Mouse (Mus musculus) left cerebral cortex, adult 18-20 months (tissue): ENCODE data around the gene Gsta4. TPM values are rescaled to one million over a fixed set of nuclear protein-coding genes. Genes with fewer than 3 reads are reported as not detected.

Experiments used
- DNase-seq, 2 experiments: peaks; one replicate each; pipeline ENCODE4 v3.0.0; 2021 to 2022; ENCODE audit warnings: low spot score in 2 of 2, mixed read lengths in 1 of 2
- total RNA-seq, 2 experiments: library from RNA; stranded (reverse); gene quantifications; 2 replicates each; pipeline ENCODE4 v1.2.3; 2021

The Gsta4 gene
- total RNA-seq, 2 experiments from 2014 or later, result 38.5 to 45.8 TPM

DNA sequence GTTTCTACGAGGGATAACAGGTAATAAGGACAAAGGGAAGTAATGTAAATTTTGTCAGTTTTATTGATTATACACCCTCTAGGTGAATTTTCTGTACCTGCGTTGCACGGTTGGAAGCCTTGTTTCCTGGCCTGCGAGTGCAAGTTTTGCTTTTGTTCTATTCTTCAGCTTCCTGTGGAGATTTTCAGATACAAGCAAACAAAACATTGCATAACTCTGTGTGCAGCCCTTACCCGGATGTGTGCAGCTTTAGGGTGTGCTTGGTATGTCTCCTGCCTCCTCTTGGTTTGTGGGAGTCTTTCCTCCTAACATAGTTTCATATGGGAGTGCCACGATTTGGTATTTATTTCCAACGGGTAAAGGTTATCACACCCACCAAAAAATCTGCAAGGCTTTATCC is 5.7 kb upstream of the Gsta4 start:
- no peak for DNase-seq

DNA sequence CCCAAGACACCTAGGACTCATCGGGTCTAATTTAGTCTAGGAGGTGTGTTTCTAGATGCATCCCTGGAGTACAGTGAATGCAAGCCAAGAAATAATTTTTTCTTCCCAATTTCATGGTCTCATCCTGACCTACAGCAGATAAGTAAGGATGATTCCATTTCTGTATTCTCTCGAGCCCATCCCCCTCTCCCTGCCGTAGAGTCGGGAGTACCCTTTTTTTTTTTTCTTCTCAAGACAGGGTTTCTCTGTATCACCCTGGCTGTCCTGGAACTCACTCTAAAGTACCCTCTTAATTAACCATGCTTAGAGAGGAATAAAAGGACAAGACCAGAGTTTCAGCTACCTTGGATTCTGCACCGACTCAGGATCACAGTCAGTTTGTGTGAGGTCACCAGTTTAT is 4.4 kb upstream of the Gsta4 start:
- no peak for DNase-seq

DNA sequence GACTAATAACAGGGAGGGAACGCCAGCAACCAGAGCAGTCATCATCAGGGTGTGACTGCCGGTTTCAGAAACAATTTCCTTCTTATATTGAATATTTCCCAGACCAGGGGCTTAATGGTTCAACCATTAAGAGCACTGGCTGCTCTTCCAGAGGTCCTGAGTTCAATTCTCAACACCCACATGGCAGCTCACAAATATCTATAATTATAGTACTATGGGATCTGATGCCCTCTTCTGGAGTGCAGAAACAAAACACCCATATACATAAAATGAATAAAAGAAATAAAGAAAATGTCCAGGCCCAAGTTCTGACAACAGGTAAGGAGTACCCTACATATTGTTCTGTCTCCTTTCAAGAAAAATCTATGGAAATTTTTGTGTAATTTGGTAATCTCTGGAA is 3.5 kb upstream of the Gsta4 start:
- no peak for DNase-seq

DNA sequence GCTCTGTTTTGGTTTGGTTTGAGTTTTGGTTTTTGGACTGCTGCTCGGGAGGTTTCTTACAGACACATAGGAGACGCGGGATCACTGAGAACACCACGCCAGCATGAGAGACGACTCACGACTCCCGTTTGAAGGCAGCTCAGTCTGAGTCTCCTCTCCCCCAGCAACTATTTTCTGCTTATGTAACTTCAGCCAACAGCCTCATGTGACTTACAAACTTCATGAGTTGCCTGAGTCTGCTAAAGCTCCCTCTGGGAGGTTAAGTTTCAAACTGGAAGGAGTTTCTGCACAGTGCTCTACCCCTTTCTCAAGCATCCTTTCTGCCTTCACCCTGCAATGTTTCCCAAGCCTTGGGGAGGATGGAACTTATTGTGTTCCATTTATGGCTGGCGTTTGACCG is 3.1 kb downstream of the Gsta4 start:
- DNase-seq, result no peak

DNA sequence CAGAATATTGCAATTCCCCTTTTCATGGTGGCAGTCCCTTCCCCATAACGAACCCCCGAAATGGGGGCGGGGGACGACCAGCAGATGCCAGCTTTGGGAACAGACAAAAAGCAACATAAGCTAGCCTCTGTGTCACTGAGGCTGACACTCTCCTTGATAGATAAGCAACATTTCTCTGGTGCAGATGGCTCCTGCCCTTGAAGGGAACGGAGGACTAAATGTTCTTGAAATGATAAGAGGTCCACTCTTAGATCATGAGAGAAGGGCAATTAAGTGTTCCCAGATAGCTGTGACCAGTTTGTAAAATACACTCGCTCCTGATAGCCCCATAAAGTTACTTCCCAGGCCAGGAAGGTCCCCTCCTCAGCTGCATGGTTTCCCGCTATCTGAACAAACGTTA is 6.3 kb downstream of the Gsta4 start:
- DNase-seq, result no peak

DNA sequence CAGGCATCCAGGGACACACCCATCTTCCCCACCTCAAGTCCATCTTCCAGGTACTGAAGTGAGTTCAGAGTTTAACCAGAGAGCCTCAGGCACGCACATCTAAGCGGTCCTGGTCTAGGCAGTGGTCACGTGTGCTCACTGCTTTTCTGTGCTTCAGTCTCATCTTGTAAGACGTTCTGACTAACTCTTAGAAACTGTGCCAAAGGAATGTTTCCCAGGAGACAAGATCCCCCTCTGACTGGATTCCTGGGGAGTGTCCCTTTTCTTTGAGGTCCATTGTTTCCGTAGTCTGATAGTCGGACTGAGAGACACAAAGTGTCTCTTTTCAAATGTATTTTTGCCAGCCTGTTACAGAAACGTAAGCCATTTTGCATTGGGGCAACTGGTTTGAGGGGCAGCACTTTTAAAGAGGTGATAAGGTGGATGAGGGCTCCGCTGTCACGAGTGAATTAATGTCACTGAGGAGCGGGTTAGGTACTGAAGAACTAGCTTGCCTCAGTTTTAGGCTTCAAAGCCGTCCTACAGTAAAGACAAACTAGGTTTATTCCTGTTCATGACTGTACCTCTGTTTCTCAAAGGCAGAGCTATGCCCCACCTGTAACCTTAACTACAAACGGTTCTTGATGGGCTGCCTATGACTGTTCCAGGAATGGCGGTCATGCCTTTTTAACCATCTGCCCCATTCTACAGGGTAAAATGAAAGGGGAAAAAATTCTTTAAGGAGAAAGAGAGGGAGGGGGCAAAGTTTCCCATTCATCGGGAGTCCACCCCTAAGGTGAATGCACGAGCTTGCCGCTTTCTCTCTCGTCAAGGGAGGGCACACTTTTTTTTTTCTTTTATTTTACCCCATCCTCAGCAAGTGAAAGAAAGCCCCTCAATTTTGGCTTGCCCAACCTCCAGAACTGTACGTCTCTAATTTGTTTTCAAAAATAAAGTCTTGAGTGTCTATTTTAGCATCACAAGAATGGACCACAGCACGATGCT is 8.4 kb downstream of the Gsta4 start:
- DNase-seq, result no peak

DNA sequence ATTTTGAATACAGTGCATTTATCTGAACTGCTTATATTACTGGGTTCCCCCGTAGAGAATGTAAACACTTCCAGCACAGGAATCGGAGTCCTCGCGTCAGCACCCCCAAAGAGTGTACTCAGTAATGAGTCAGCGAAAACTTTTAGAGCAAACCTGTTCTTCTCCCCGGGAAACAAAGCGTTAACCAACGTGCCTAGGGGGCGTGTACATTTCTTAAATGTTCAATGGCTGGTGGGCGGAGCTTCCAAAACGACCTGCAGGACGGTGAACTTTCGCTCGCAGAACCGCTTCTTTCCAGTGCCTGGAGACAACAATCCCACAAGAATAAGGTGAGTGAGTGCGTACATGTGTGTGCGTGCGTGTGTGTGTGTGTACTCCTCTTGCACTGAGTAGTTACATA is 9.2 kb downstream of the Gsta4 start:
- DNase-seq, result peak in 1 of 2 experiments; percentile 33

DNA sequence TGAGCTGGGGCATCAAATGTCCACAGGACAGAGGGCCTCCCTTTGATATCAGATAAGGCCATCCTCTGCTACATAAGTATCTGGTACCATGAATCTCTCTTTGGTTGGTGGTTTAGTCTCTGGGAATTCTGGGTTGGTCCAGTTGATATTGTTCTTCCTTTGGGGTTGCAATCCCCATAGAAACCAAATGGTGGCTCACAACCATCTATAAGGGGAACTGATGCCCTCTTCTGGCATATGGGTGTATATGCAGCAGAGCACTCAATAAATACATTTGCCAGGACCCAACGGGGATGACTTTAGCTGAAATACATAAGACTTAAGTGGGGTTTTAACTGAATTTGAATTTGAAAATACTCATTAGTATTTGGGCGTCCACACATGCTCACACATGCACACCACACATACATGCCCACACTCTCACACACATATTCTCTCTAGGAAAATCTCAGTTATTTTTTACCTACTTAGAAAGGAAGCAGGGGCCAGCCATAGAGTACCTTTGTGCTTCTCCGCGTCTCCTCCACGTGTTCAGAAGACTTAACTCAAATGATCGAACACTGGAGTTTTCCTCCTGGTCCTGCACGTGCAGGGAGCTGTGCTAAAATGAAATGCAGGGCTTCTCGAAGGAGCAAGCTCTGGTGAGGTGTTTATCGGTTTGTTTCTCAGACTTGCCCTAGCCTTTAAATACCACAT is 11.5 kb downstream of the Gsta4 start:
- peak in 1 of 2 experiments; percentile 27 for DNase-seq

DNA sequence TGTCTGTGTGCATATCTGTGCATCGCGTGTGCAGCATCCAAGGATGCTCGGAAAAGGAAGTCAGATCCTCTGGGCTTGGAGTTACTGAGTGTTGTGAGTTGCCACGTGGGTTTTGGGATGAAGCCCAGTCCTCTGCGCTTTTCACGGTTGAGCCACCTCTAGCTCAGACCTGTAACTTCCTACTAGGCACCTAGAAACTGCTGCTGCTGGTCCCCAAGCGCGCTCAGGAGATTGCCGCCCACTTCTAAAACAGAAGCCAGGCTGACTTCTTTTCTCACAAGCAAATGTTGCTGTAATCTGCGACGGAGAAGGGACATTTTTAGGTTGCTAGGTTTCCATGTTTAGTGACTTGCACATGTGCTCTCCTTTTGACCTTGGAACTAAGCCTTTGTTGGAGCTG is 12.5 kb downstream of the Gsta4 start:
- peak; percentile 33 to 50 for DNase-seq

DNA sequence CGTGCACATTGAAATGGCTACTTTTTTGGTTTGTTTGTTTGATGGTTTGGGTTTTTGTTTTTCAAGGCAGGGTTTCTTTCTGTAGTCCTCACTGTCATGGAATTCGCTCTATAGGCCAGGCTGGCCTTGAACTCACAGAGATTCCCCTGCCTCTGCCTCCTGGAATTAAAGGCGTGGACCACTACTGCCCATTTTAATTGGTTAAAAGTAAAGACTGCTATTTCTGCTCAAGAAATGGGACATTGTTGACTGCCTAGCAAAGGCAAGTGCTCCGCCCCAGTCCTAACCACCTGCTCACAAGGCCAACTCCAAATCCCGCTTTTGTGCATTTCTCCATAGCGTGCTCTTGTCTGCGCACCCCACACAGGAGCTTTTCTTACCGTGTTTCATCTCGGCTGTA is 15.2 kb downstream of the Gsta4 start:
- no peak for DNase-seq

DNA sequence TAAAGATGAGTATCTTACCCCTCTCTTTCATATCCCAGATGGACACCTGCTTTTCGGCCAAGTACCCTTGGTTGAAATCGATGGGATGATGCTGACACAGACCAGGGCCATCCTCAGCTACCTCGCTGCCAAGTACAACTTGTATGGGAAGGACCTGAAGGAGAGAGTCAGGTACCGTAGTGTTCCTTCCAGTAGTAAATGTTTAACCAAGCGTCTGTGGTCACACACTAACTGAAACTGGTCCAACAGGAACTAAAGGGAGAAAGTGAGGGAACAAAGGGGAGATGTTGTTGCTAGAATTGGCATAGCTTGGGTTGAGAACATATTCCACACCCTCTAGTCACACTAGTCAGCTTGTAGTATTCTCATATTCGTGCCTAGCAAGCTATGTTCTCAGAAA is 21.6 kb downstream of the Gsta4 start:
- DNase-seq, result no peak

DNA sequence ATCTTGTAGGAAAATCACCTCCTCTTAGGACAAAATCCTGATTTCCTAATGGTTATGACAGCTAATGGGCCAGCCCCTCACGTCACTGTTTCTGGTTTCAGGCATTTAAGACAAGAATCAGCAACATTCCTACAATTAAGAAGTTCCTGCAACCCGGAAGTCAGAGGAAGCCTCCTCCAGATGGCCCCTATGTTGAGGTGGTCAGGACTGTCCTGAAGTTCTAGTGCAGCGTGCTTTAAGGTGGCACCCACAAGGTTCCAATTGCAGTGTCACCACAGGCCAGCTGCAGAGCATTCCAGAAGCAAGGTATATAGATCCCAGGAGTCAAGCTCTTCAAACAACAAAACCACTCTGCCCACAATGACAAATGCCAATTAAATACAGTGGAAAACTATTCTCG is 26.4 kb downstream of the Gsta4 start:
- no peak for DNase-seq

DNA sequence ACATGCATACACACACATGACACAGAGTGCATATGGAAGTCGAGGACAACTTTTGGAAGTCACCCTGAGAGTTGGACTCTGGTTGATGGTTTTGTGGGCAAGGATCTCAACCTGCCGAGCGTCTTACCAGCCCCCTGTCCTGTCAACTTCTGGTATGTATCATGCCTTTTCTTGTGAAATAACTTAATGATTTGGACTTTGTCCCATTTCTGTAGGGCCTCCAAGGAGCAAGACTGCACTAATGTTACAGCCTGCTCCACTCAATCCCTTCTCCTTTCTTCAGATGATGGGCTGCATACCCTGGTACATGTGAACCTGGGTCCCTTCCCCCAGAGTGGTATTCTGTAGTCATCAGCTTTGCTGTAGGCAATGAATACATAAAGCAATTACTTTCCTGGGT is 27.5 kb downstream of the Gsta4 start:
- DNase-seq, result no peak

DNA sequence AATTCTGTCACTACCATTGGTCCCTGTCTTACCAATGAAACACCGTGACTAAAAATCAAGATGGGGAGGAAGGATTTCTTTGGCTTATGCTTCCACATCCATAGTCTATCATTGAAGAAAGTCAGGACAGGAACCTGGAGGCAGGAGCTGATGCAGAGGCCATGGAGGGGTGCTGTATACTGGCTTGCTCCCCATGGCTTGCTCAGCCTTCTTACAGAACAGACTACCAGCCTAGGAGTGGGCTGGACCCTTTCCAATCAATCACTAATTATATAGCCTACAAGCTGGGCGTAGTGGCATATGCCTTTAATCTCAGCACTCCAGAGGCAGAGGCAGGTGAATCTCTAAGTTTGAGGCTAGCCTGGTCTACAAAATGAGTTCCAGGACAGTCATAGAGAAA is 28.2 kb downstream of the Gsta4 start:
- DNase-seq, result no peak

DNA sequence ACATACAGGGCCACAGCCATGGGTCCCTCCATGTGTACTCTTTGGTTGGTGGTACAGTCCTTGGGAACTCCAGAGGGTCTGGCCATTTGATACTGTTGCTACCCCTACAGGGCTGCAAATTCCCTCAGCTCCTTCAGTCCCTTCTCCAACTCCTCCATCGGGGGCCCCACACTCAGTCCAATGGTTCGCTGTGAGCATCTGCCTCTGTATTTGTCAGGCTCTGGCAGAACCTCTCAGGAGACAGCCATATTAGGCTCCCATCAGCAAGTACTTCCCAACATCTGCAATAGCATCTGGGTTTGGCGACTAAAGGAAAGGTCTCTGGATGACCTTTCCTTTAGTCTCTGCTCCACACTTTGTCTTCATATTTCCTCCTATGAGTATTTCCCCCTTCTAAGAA is 28.9 kb downstream of the Gsta4 start:
- DNase-seq, result no peak

DNA sequence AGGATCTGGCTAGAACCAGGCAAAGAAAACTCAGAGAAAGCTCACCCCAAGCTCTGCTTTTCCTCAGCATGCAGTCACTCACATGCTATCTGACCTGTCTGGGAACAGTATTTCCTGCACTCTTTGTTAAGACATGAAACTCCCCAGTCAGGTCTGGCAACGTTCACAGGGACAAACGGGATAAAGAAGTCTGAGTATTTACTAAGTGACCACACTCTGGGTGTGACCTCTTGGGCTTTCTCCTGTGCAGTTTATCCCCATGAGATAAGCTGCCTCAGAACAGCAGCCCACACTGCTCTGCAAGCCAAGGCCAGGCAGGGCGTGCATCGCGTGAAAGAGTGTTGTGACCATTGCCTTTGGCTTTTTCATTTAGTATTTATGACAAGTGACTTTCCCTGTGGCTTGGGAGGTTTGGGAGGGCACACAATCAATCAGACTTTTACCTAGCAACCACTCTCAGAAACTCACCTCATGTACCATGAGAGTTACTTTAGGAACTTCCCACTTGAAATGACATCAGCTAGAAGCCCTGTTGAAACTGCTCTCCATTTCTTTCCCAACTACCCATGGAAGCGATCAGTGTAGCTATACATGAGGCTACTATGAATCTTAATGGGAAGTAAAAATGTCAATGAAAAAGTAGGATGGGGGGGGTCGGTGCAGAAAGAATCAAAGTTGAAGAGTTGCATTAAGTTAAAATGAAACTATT is 29.9 kb downstream of the Gsta4 start:
- no peak for DNase-seq

DNA sequence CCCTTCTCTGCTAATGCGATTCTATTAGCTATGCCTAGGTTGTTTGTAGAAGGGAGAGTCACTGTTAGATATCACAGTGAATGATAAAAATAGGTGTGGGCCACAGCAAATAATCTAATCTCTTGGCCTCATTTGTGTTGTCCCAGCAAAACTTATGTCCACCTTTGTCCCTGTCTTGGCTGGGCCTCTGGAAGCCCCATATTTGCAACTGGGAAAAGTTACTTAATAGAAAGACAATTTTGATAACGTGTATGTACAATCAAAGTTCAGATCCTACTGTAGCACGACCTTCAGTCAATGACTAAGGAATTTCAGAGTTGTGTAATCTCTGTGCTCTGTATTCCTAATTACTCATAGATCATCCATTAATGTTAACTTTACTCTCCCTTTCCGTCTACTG is 34.5 kb downstream of the Gsta4 start:
- DNase-seq, result no peak

DNA sequence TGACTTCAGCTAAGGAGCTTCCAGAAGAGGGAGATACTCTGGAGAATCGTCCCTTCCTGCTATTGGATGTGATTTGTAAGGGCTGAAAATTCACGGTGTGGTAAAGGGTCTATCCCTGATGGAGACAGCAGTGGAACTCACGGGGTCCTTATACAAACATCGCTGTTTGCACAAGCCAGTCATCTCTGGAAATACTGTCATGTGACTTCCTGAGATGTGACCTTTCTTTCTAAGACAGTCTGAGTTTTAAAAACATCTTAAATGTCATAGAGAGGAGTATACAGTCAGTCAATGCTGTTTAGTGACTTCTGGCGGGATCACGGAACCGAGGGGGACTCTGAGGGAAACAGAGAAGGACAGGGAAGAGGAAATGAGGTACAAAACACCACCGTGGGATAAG is 40.0 kb downstream of the Gsta4 start:
- DNase-seq, result no peak

DNA sequence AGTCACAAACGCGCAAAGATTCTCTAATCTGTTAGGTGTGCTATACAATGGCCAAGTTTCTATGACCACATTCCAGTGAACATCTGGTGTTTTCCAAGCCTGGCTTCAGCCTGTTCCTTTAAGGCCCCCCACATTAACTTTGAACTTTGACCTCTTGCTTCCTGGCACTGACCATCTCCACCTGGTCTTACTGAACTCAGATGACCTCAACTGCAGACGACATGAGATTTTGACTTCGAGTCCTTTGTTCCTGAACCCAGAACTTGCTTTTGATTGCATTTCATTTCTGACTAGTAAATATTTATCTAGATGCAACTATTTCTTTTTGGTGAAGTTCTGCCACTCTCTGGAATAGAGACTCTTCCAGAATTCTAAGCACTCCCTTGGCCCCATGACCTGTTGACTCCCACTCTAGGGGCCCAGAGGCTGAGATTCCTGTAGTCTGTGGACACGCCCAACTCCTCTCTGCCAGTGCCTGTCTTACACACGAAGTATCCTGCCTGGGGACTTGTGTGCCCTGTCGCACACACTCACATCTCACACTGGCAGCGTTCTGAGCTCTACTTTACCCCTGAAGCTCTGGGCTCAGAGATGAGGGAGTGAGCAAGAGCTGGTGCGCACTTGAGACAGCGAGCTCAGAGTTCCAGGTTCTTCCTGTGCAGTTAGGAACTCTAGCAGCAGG is 40.8 kb downstream of the Gsta4 start:
- no peak for DNase-seq

DNA sequence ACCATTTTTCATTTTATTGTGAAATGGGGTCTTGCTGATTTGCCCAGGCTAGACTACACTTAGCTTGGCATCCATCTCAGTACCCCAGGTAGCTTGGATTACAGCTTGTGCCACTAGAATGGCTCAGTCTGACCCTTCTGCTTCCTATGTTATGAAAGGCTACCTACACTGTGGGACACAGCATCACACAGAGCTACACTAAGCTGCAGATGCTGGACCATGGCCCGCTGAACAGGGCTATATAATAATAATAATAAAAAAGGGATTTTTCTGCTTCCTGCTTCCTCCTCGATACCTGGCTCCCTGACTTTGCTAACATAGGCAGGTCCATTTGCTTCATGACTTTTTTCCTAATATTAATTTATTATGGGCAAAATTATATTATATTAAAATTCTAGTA is 41.8 kb downstream of the Gsta4 start:
- no peak for DNase-seq

DNA sequence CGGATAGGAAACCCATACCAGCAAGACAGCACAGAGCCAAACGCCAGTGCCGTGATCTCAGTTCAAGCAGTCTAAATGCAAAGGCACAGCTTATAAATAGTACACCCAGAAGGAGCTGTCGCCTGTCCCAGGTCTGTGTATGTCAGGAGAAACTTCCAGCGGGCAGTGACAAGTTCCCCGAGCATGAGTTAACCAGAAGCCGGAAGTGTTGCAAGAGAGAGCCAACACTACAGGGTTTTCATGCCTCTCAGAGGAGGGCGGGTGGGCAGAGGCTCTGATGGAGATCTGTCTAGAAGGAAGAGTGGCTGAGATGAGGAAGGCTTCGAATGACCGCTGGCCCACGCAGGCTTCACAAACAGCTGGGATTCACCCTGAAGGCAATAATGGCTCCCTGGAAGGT is 42.7 kb downstream of the Gsta4 start:
- no peak for DNase-seq
